Mouse (Mus musculus): Measurements from ENCODE around the gene Cfdp1. TPM values are rescaled to one million over a fixed set of nuclear protein-coding genes. Genes with fewer than 3 reads are reported as not detected.
A peak's percentile ranks its signal among the peaks of the same experiment; 100 is the strongest.

Gene Cfdp1
- polyA plus RNA-seq, 1 experiment from 2014 or later = 173 TPM

GRCm38 (mm10) chr8:111742261-111743037, 111.6 kb downstream of the Cfdp1 start:
- H3K4me1 ChIP-seq (ENCODE audit: control insufficient read depth, insufficient read depth, low read length) = peaks cover 73% of the 10 kb centered on the region
- 30% methylated on average over 11 of the region's 11 CpGs for WGBS (ENCODE audit: insufficient replicate concordance)
- no peaks in the 10 kb centered on the region for H3K27me3 ChIP-seq (ENCODE audit: control insufficient read depth, insufficient read depth, low read length)
- peak overlapping the region; percentile 86 for H3K4me3 ChIP-seq (ENCODE audit: low read depth, low read length)
- H3K9me3 ChIP-seq (replicated peaks; ENCODE audit: control insufficient read depth, low read length) = no peaks in the 10 kb centered on the region
- H3K9ac ChIP-seq (ENCODE audit: low read depth, low read length) = peak overlapping the region; percentile 97
- no peak for ATAC-seq (replicated peaks; ENCODE audit: insufficient number of reproducible peaks, low FRiP score, low TSS enrichment)
- H3K4me2 ChIP-seq = peak overlapping the region; percentile 76
- H3K27ac ChIP-seq (ENCODE audit: low read depth, low read length) = peak overlapping the region; percentile 74; the same call in 1 of the 2 replicates
- H3K36me3 ChIP-seq (ENCODE audit: control insufficient read depth, insufficient read depth, low read length) = no peaks in the 10 kb centered on the region

GRCm38 (mm10) chr8:111741556-111741955, 112.5 kb downstream of the Cfdp1 start:
- no peaks in the 10 kb centered on the region for H3K9me3 ChIP-seq (replicated peaks; ENCODE audit: control insufficient read depth, low read length)
- H3K4me1 ChIP-seq (ENCODE audit: control insufficient read depth, insufficient read depth, low read length) = peaks cover 74% of the 10 kb centered on the region
- no peaks in the 10 kb centered on the region for H3K36me3 ChIP-seq (ENCODE audit: control insufficient read depth, insufficient read depth, low read length)
- ATAC-seq (replicated peaks; ENCODE audit: insufficient number of reproducible peaks, low FRiP score, low TSS enrichment) = no peak
- peak overlapping the region; percentile 76 for H3K4me2 ChIP-seq
- peak overlapping the region; percentile 47; the same call in 1 of the 2 replicates for H3K27ac ChIP-seq (ENCODE audit: low read depth, low read length)
- WGBS (ENCODE audit: insufficient replicate concordance) = 79% methylated on average over 6 of the region's 6 CpGs
- H3K27me3 ChIP-seq (ENCODE audit: control insufficient read depth, insufficient read depth, low read length) = no peaks in the 10 kb centered on the region
- H3K4me3 ChIP-seq (ENCODE audit: low read depth, low read length) = no peak overlapping the region
- peak overlapping the region; percentile 97; the same call in 1 of the 2 replicates for H3K9ac ChIP-seq (ENCODE audit: low read depth, low read length)

GRCm38 (mm10) chr8:111740994-111741393, 113.1 kb downstream of the Cfdp1 start:
- Histone ChIP-seq H3K4me2 (no peak overlapping the region), H3K36me3 (ENCODE audit: control insufficient read depth, insufficient read depth, low read length) (no peaks in the 10 kb centered on the region), H3K27me3 (ENCODE audit: control insufficient read depth, insufficient read depth, low read length) (no peaks in the 10 kb centered on the region), H3K27ac (ENCODE audit: low read depth, low read length) (no peak overlapping the region), H3K9me3 (replicated peaks; ENCODE audit: control insufficient read depth, low read length) (no peaks in the 10 kb centered on the region), H3K9ac (ENCODE audit: low read depth, low read length) (no peak overlapping the region), H3K4me1 (ENCODE audit: control insufficient read depth, insufficient read depth, low read length) (peaks cover 74% of the 10 kb centered on the region), H3K4me3 (ENCODE audit: low read depth, low read length) (no peak overlapping the region)
- no peak for ATAC-seq (replicated peaks; ENCODE audit: insufficient number of reproducible peaks, low FRiP score, low TSS enrichment)
- 62% methylated on average over 8 of the region's 8 CpGs for WGBS (ENCODE audit: insufficient replicate concordance)

- no peak overlapping the region for H3K4me3 ChIP-seq (ENCODE audit: low read depth, low read length)
- H3K27me3 ChIP-seq (ENCODE audit: control insufficient read depth, insufficient read depth, low read length) = no peaks in the 10 kb centered on the region
- ATAC-seq (replicated peaks; ENCODE audit: insufficient number of reproducible peaks, low FRiP score, low TSS enrichment) = no peak
- H3K9ac ChIP-seq (ENCODE audit: low read depth, low read length) = peak overlapping the region; percentile 12; the same call in 1 of the 2 replicates
- no peaks in the 10 kb centered on the region for H3K9me3 ChIP-seq (replicated peaks; ENCODE audit: control insufficient read depth, low read length)
- H3K4me2 ChIP-seq = no peak overlapping the region
- H3K27ac ChIP-seq (ENCODE audit: low read depth, low read length) = no peak overlapping the region
- 67% methylated on average over 7 of the region's 7 CpGs for WGBS (ENCODE audit: insufficient replicate concordance)
- peaks cover 74% of the 10 kb centered on the region for H3K4me1 ChIP-seq (ENCODE audit: control insufficient read depth, insufficient read depth, low read length)
- H3K36me3 ChIP-seq (ENCODE audit: control insufficient read depth, insufficient read depth, low read length) = no peaks in the 10 kb centered on the region
Observed at GRCm38 (mm10) chr8:111740301-111740711, 113.8 kb downstream of the Cfdp1 start.

GRCm38 (mm10) chr8:111739604-111740003, 114.5 kb downstream of the Cfdp1 start:
- Histone ChIP-seq H3K9ac (ENCODE audit: low read depth, low read length) (no peak overlapping the region; the same call in 1 of the 2 replicates), H3K4me2 (no peak overlapping the region), H3K36me3 (ENCODE audit: control insufficient read depth, insufficient read depth, low read length) (no peaks in the 10 kb centered on the region), H3K4me1 (ENCODE audit: control insufficient read depth, insufficient read depth, low read length) (peaks cover 79% of the 10 kb centered on the region), H3K9me3 (replicated peaks; ENCODE audit: control insufficient read depth, low read length) (no peaks in the 10 kb centered on the region), H3K27ac (ENCODE audit: low read depth, low read length) (no peak overlapping the region), H3K27me3 (ENCODE audit: control insufficient read depth, insufficient read depth, low read length) (no peaks in the 10 kb centered on the region), H3K4me3 (ENCODE audit: low read depth, low read length) (no peak overlapping the region)
- WGBS (ENCODE audit: insufficient replicate concordance) = 51% methylated on average over 7 of the region's 7 CpGs
- no peak for ATAC-seq (replicated peaks; ENCODE audit: insufficient number of reproducible peaks, low FRiP score, low TSS enrichment)

- Histone ChIP-seq H3K4me3 (ENCODE audit: low read depth, low read length) (no peak overlapping the region), H3K27ac (ENCODE audit: low read depth, low read length) (no peak overlapping the region), H3K9me3 (replicated peaks; ENCODE audit: control insufficient read depth, low read length) (no peaks in the 10 kb centered on the region), H3K27me3 (ENCODE audit: control insufficient read depth, insufficient read depth, low read length) (no peaks in the 10 kb centered on the region), H3K4me1 (ENCODE audit: control insufficient read depth, insufficient read depth, low read length) (peaks cover 80% of the 10 kb centered on the region), H3K9ac (ENCODE audit: low read depth, low read length) (no peak overlapping the region), H3K36me3 (ENCODE audit: control insufficient read depth, insufficient read depth, low read length) (no peaks in the 10 kb centered on the region), H3K4me2 (no peak overlapping the region)
- 70% methylated on average over 6 of the region's 6 CpGs for WGBS (ENCODE audit: insufficient replicate concordance)
- no peak for ATAC-seq (replicated peaks; ENCODE audit: insufficient number of reproducible peaks, low FRiP score, low TSS enrichment)
Observed at GRCm38 (mm10) chr8:111738867-111739266, 115.2 kb downstream of the Cfdp1 start.

GRCm38 (mm10) chr8:111736321-111736720, 117.8 kb downstream of the Cfdp1 start:
- no peak overlapping the region for H3K4me3 ChIP-seq (ENCODE audit: low read depth, low read length)
- peaks cover 82% of the 10 kb centered on the region for H3K4me1 ChIP-seq (ENCODE audit: control insufficient read depth, insufficient read depth, low read length)
- H3K9me3 ChIP-seq (replicated peaks; ENCODE audit: control insufficient read depth, low read length) = no peaks in the 10 kb centered on the region
- peak overlapping the region; percentile 39; the same call in 1 of the 2 replicates for H3K9ac ChIP-seq (ENCODE audit: low read depth, low read length)
- peak overlapping the region; percentile 95 for H3K27ac ChIP-seq (ENCODE audit: low read depth, low read length)
- no peak for ATAC-seq (replicated peaks; ENCODE audit: insufficient number of reproducible peaks, low FRiP score, low TSS enrichment)
- no peaks in the 10 kb centered on the region for H3K36me3 ChIP-seq (ENCODE audit: control insufficient read depth, insufficient read depth, low read length)
- no peaks in the 10 kb centered on the region for H3K27me3 ChIP-seq (ENCODE audit: control insufficient read depth, insufficient read depth, low read length)
- H3K4me2 ChIP-seq = no peak overlapping the region
- WGBS (ENCODE audit: insufficient replicate concordance) = 35% methylated on average over 7 of the region's 7 CpGs

GRCm38 (mm10) chr8:111735791-111736190, 118.3 kb downstream of the Cfdp1 start:
- Histone ChIP-seq H3K4me1 (ENCODE audit: control insufficient read depth, insufficient read depth, low read length) (peaks cover 82% of the 10 kb centered on the region), H3K9me3 (replicated peaks; ENCODE audit: control insufficient read depth, low read length) (no peaks in the 10 kb centered on the region), H3K9ac (ENCODE audit: low read depth, low read length) (peak overlapping the region; percentile 39; the same call in 1 of the 2 replicates), H3K36me3 (ENCODE audit: control insufficient read depth, insufficient read depth, low read length) (no peaks in the 10 kb centered on the region), H3K4me2 (peak overlapping the region; percentile 96), H3K4me3 (ENCODE audit: low read depth, low read length) (no peak overlapping the region), H3K27ac (ENCODE audit: low read depth, low read length) (peak overlapping the region; percentile 95), H3K27me3 (ENCODE audit: control insufficient read depth, insufficient read depth, low read length) (no peaks in the 10 kb centered on the region)
- 66% methylated on average over 4 of the region's 4 CpGs for WGBS (ENCODE audit: insufficient replicate concordance)
- no peak for ATAC-seq (replicated peaks; ENCODE audit: insufficient number of reproducible peaks, low FRiP score, low TSS enrichment)

All from heart, embryonic 11.5 days (tissue).